Mouse (Mus musculus): ENCODE measurements around the gene Hsdl2.

GRCm38 (mm10) chr4:59582186-59582585 is 823 bp downstream of the Hsdl2 start:
- TF ChIP-seq CTCF (IDR thresholded peaks at IDR 0.05; ENCODE audit: low read depth) (no peak), EP300 (IDR thresholded peaks at IDR 0.05; ENCODE audit: low read depth) (no peak)
